Mouse (Mus musculus) left cerebral cortex, postnatal 10 days (tissue): Measurements from ENCODE around the gene 5830411N06Rik. TPM values are rescaled to one million over a fixed set of nuclear protein-coding genes. Genes with fewer than 3 reads are reported as not detected.

ENCODE experiments used
- DNase-seq, 2 experiments: peaks; one replicate each; pipeline ENCODE4 v3.0.0; 2021 to 2022; ENCODE audit warnings: low spot score in 2 of 2, mixed read lengths in 1 of 2; ENCODE audit errors: extremely low spot score in 1 of 2
- intact Hi-C: fragments of 180-260 bp; cut with DNase I; formaldehyde crosslinking; loops from one replicate; pipeline ENCODE4 v1.15.1; 2025
- total RNA-seq, 2 experiments: library from RNA; stranded (reverse); gene quantifications; 2 replicates each; pipeline ENCODE4 v1.2.3; 2021

The 5830411N06Rik gene
- total RNA-seq, 2 experiments from 2014 or later: 0.06 TPM; not detected in 1

- no peak for DNase-seq
- intact Hi-C loops: no loop called here
Measured at GRCm38 (mm10) chr7:140329766-140330304, 82.8 kb downstream of the 5830411N06Rik start.

GRCm38 (mm10) chr7:140333717-140334116, 86.6 kb downstream of the 5830411N06Rik start, which contains the start of gene Olfr527:
Gene Olfr527 (plus strand): TSS chr7:140334017.
- intact Hi-C loops: no loop called here
- no peak for DNase-seq

Other genes starting within 250 kb of the 5830411N06Rik start
- gene Zfp511, start 210.9 kb upstream of the 5830411N06Rik start, total RNA-seq: 10 to 100 TPM; 23.8 to 26.9 TPM
- gene Tubgcp2, start 210.6 kb upstream of the 5830411N06Rik start, total RNA-seq: 10 to 100 TPM; 40.9 to 44.2 TPM
- gene Msx3, start 198.2 kb upstream of the 5830411N06Rik start, total RNA-seq: under 1 TPM; 0.22 to 0.47 TPM
- 100 to 1,000 TPM; 222 to 234 TPM for gene Caly, start 164.7 kb upstream of the 5830411N06Rik start, total RNA-seq
- not detected for gene Prap1, start 153.9 kb upstream of the 5830411N06Rik start, total RNA-seq
- gene Fuom, start 144.8 kb upstream of the 5830411N06Rik start, total RNA-seq: 10 to 100 TPM; 22.6 to 30.0 TPM
- gene Paox, start 131.5 kb upstream of the 5830411N06Rik start, total RNA-seq: 1 to 10 TPM; 6.5 to 9.4 TPM
- gene Echs1, start 130.8 kb upstream of the 5830411N06Rik start, total RNA-seq: 10 to 100 TPM; 57.3 to 57.5 TPM
- gene Mtg1, start 109.7 kb upstream of the 5830411N06Rik start, total RNA-seq: 10 to 100 TPM; 21.3 to 29.2 TPM
- gene Sprn, start 92.4 kb upstream of the 5830411N06Rik start, total RNA-seq: 100 to 1,000 TPM; 172 to 178 TPM
- not detected for gene Olfr522, start 82.5 kb upstream of the 5830411N06Rik start, total RNA-seq
- not detected for gene Olfr523, start 74.1 kb upstream of the 5830411N06Rik start, total RNA-seq
- not detected for gene Olfr524, start 41.3 kb upstream of the 5830411N06Rik start, total RNA-seq
- under 1 TPM; 0.26 to 0.36 TPM for gene Cd163l1, start 29.0 kb upstream of the 5830411N06Rik start, total RNA-seq
- gene Olfr525, start 73.6 kb downstream of the 5830411N06Rik start, total RNA-seq: not detected
- gene Olfr527, start 86.7 kb downstream of the 5830411N06Rik start, total RNA-seq: not detected
- gene Olfr60, start 114.4 kb downstream of the 5830411N06Rik start, total RNA-seq: not detected
- gene Olfr530, start 129.0 kb downstream of the 5830411N06Rik start, total RNA-seq: not detected
- gene Olfr531, start 155.6 kb downstream of the 5830411N06Rik start, total RNA-seq: not detected
- not detected for gene Olfr532, start 174.4 kb downstream of the 5830411N06Rik start, total RNA-seq
- gene Olfr533, start 216.1 kb downstream of the 5830411N06Rik start, total RNA-seq: not detected
- gene Olfr535, start 236.9 kb downstream of the 5830411N06Rik start, total RNA-seq: not detected